Mouse (Mus musculus): ENCODE results near the gene Cmya5.

DNA sequence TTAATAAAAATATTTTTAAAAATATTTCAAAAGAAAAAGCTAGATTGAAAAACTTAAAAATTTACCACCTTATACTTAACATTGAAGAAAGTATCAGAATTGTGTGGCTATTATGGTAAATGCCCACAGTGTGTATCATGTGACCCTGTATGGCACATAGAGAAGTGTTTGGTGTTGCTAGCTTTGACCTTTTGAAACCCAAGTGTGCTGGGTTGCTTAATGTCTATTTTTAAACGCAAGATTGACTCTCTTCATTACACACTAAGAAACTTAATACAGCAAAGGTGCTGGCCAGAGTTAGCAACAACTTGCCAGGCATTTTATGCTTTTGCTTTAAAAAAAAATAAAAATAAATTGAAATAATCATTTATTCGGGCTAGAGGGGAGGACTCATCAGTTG is 9.0 kb downstream of the Cmya5 start:
- TF ChIP-seq POLR2A (IDR thresholded peaks at IDR 0.05; ENCODE audit: borderline replicate concordance, control insufficient read depth, low read depth, low read length): no peak
- no peak for TF ChIP-seq CTCF (IDR thresholded peaks at IDR 0.05; ENCODE audit: control insufficient read depth, insufficient read depth, low read length)

All from bone marrow, adult 2 months (tissue).